Mouse (Mus musculus): Measurements from ENCODE around the gene Zfp558. TPM values are rescaled to one million over a fixed set of nuclear protein-coding genes. Genes with fewer than 3 reads are reported as not detected.

The Zfp558 gene
- 0.75 and 0.91 TPM in 2 replicates for polyA plus RNA-seq (2015; fragmentation: Nextera tagmentation; extraction: Ambion mirVana)

GRCm38 (mm10) chr9:18478168-18478567 is at the start of gene Zfp558, which contains the start of gene Mbd3l1:
Gene Zfp558 (minus strand): TSS chr9:18478268.
Gene Mbd3l1 (plus strand): TSS chr9:18478359.

GRCm38 (mm10) chr9:18430354-18430753 is 47.7 kb downstream of the Zfp558 start, which contains the start of gene Mbd3l2:
Gene Mbd3l2 (plus strand): TSS chr9:18430654.

Other genes with a start within 250 kb of the Zfp558 start
- 41.4 and 44.8 TPM in 2 replicates for gene Chordc1, start 186.1 kb downstream of the Zfp558 start, polyA plus RNA-seq (2015; fragmentation: Nextera tagmentation; extraction: Ambion mirVana)
- 0.69 and 1.1 TPM in 2 replicates for gene Naalad2, start 75.3 kb downstream of the Zfp558 start, polyA plus RNA-seq (2015; fragmentation: Nextera tagmentation; extraction: Ambion mirVana)
- gene Ubtfl1, start 73.8 kb downstream of the Zfp558 start, polyA plus RNA-seq (2015; fragmentation: Nextera tagmentation; extraction: Ambion mirVana), result not detected in 2 replicates
- gene Mbd3l2, start 47.6 kb downstream of the Zfp558 start, polyA plus RNA-seq (2015; fragmentation: Nextera tagmentation; extraction: Ambion mirVana), result not detected in 2 replicates
- not detected in 2 replicates for gene Mbd3l1, start 91 bp upstream of the Zfp558 start, polyA plus RNA-seq (2015; fragmentation: Nextera tagmentation; extraction: Ambion mirVana)
- gene Muc16, start 196.3 kb upstream of the Zfp558 start, polyA plus RNA-seq (2015; fragmentation: Nextera tagmentation; extraction: Ambion mirVana), result 1.8 and 3.1 TPM in 2 replicates

Measured in spleen, postnatal 0 days (tissue).